Mouse (Mus musculus) midbrain, embryonic 11.5 days (tissue): ENCODE measurements at regions not wholly inside any gene's neighbourhood (a gene's known extent, or its start where the extent isn't known, plus 50 kb on each side); places are given as distances from the start of the nearest gene placed in this dataset.

ENCODE experiments used
- ATAC-seq: fragments of 200-750 bp; cut with Nextera tagmentation; 2 replicates; pipeline ENCODE4 v1.8.0; 2017; ENCODE audit warnings: moderate TSS enrichment, moderate library complexity; ENCODE audit not compliant: low FRiP score
- DNase-seq: peaks from one replicate; pipeline ENCODE4 v3.0.0; 2015; ENCODE audit warnings: low spot score; ENCODE audit errors: missing footprints
- H3K27ac ChIP-seq: fragments of 300-500 bp; sonication (generic); 2 replicates; pipeline ENCODE4 v1.5.1; 2014; ENCODE audit warnings: low read depth, low read length
- H3K27me3 ChIP-seq: fragments of 300-500 bp; sonication (generic); 2 replicates; pipeline ENCODE4 v1.6.1; 2014; ENCODE audit warnings: mild to moderate bottlenecking, low read length, moderate library complexity, mixed read lengths; ENCODE audit not compliant: control insufficient read depth, insufficient read depth
- H3K36me3 ChIP-seq: fragments of 300-500 bp; sonication (generic); 2 replicates; pipeline ENCODE4 v1.6.1; 2014; ENCODE audit warnings: mild to moderate bottlenecking, low read length, moderate library complexity, mixed read lengths; ENCODE audit not compliant: control insufficient read depth, insufficient read depth
- H3K4me1 ChIP-seq: fragments of 300-500 bp; sonication (generic); 2 replicates; pipeline ENCODE4 v1.6.1; 2014; ENCODE audit warnings: low read length; ENCODE audit not compliant: control insufficient read depth, insufficient read depth
- H3K4me2 ChIP-seq: fragments of 300-500 bp; sonication (generic); 2 replicates; pipeline ENCODE4 v1.6.1; 2014; ENCODE audit warnings: mild to moderate bottlenecking, moderate library complexity
- H3K4me3 ChIP-seq: fragments of 300-500 bp; sonication (generic); 2 replicates; pipeline ENCODE4 v1.5.1; 2014; ENCODE audit warnings: low read depth, low read length
- H3K9ac ChIP-seq: fragments of 300-500 bp; sonication (generic); 2 replicates; pipeline ENCODE4 v1.6.1; 2014; ENCODE audit warnings: low read length
- H3K9me3 ChIP-seq: fragments of 300-500 bp; sonication (generic); 2 replicates; pipeline ENCODE4 v1.6.1; 2016; ENCODE audit warnings: low read length; ENCODE audit not compliant: control insufficient read depth
- WGBS: fragments of 180-500 bp; shearing (Covaris S2); extraction: QIAGEN DNeasy Blood & Tissue Kit; methylation state at CpG from one replicate; pipeline ENCODE4 v1.1.7; 2014; 5-methylcytosine and 5-hydroxymethylcytosine counted together

DNA sequence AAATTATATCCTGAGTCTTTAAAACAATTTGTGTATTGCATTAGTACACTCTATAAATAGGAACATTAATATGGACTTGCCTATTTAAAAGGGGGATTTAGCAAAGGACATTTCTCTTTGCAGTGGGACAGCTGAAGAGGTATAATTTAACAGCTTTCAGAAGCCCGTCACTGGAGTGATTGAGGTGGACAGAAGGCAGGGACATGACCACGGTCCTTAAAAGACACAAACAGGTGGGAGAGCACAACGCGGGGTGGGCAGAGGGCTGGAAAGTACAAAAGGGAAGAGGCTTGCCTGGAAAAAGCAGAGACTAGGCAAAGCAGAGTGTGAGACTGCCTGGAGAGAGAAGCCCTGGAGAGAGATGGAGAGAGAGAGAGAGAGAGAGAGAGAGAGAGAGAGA, 51.9 kb upstream of the Pkhd1 start:
- Histone ChIP-seq H3K4me3 (no peak overlapping the region), H3K27ac (no peak overlapping the region), H3K36me3 (no peaks in the 10 kb centered on the region), H3K4me2 (no peak overlapping the region), H3K9me3 (no peaks in the 10 kb centered on the region), H3K4me1 (no peaks in the 10 kb centered on the region), H3K27me3 (no peaks in the 10 kb centered on the region), H3K9ac (no peak overlapping the region)
- DNase-seq (no peak), ATAC-seq (no peak)
- 85% methylated on average over 4 of the region's 4 CpGs for WGBS

DNA sequence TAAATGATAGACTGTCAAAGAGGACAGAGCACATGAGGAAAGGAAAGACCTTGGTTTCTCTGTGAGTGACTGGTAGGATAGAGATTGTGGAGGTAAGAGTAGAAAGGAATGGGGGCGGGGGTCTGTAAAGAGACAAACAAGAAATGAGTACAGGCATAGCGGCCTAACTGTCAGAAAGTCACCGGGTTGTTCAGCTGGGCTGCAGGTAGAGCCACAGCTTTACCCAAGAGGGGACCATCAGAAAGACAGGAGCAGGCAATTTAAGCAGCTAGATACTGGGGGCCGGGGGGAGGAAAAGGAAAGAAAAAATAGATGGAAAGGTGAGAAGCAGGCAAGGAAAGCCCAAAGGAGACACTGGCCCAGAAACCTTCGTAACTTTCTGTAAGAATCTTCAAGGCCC, 52.6 kb upstream of the Pkhd1 start:
- H3K4me3 ChIP-seq = no peak overlapping the region
- H3K4me2 ChIP-seq = no peak overlapping the region
- no peak overlapping the region for H3K9ac ChIP-seq
- 80% methylated on average over 5 of the region's 5 CpGs for WGBS
- H3K27ac ChIP-seq = no peak overlapping the region
- no peaks in the 10 kb centered on the region for H3K27me3 ChIP-seq
- H3K9me3 ChIP-seq = no peaks in the 10 kb centered on the region
- no peak for ATAC-seq
- no peak for DNase-seq
- H3K36me3 ChIP-seq = no peaks in the 10 kb centered on the region
- no peaks in the 10 kb centered on the region for H3K4me1 ChIP-seq

DNA sequence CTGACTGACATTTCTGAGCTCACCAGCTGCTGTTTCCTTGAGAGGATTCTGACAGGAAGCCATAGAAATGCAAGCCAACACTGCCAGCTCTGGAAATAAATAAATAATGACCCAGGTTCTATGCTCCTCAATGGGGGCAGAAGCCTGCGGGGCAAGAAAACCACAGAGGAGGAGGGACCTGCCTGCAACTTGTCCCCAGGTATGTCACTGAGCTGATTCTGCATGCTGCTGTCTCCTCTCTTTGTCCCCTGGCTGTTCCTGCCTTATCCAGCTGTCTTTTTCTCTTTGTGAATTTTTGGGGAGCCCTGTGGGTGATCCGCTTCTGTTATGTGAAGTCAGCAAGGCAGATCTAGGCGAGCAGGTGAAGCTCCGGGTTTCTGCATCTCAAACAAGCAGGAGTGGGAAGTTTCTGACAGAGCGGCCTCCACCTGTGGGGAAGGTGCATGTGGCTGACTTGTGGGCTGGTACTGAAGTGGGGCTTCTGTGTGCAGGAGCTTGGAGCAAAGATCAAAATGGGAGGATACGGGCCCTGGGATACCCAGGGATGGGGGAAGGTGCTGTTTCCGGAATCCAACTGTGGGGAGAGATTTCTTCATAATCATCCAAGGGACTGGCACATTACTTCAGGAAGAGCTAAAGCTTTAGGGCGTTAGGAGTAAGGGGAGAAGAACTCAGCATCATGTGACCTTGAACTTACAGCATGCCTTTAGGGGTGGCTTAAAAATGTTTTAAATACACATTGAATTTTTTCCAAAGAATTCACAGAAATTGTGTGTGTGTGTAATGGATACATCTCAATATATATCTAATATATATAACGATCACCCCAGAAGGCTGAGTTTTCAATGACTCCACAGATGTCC, 53.3 kb upstream of the Pkhd1 start:
- DNase-seq (no peak), ATAC-seq (no peak)
- Histone ChIP-seq H3K4me1 (no peaks in the 10 kb centered on the region), H3K9me3 (no peaks in the 10 kb centered on the region), H3K9ac (no peak overlapping the region), H3K4me2 (no peak overlapping the region), H3K27me3 (no peaks in the 10 kb centered on the region), H3K36me3 (no peaks in the 10 kb centered on the region), H3K4me3 (no peak overlapping the region), H3K27ac (no peak overlapping the region)
- 80% methylated on average over 9 of the region's 9 CpGs for WGBS

DNA sequence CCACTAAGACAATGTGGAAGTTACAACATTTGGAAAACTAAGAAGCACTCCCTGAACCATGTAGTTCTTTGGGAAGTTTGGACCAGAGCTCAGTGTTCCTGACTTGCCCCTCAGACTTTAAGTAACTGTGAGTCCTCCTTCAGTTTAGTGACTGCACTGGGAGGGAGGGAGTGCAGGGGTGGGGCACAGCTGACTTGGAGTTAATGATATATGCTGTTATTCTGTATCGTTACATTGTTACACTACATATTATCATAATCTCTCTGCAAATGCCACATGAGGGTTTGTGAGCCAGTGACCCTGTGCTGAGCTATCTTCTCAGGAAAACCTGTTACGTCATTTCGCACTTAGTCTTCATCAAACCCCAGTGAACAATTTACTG, 53.9 kb upstream of the Pkhd1 start:
- WGBS = 91% methylated on average over 3 of the region's 3 CpGs
- DNase-seq (no peak), ATAC-seq (no peak)
- H3K4me3 ChIP-seq = no peak overlapping the region
- H3K27ac ChIP-seq = no peak overlapping the region
- H3K27me3 ChIP-seq = no peaks in the 10 kb centered on the region
- H3K4me1 ChIP-seq = no peaks in the 10 kb centered on the region
- no peaks in the 10 kb centered on the region for H3K36me3 ChIP-seq
- H3K9me3 ChIP-seq = no peaks in the 10 kb centered on the region
- no peak overlapping the region for H3K4me2 ChIP-seq
- no peak overlapping the region for H3K9ac ChIP-seq

DNA sequence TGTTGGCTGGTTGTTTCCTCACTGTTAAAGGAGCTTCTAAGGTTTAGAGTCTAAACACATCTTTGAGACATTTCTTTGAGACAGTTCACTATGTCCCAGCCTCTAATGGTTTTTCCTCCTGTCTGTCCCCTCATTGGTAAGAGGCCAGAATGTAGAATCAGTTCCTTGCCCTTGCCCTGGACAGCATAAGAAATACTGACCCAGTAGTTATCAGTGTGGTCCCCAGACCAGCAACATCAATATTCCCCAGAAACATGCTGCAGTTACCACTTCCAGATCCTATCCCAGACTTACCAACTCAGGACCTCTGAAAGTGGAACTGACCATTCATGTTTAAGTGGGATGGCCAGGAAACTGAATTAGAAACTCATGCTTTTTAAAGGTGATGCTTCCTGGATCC, 54.4 kb upstream of the Pkhd1 start:
- H3K9ac ChIP-seq = no peak overlapping the region
- H3K27me3 ChIP-seq = no peaks in the 10 kb centered on the region
- no peak overlapping the region for H3K27ac ChIP-seq
- H3K4me2 ChIP-seq = no peak overlapping the region
- no peaks in the 10 kb centered on the region for H3K4me1 ChIP-seq
- ATAC-seq (no peak), DNase-seq (peak; percentile 71)
- no peak overlapping the region for H3K4me3 ChIP-seq
- H3K36me3 ChIP-seq = no peaks in the 10 kb centered on the region
- no peaks in the 10 kb centered on the region for H3K9me3 ChIP-seq

DNA sequence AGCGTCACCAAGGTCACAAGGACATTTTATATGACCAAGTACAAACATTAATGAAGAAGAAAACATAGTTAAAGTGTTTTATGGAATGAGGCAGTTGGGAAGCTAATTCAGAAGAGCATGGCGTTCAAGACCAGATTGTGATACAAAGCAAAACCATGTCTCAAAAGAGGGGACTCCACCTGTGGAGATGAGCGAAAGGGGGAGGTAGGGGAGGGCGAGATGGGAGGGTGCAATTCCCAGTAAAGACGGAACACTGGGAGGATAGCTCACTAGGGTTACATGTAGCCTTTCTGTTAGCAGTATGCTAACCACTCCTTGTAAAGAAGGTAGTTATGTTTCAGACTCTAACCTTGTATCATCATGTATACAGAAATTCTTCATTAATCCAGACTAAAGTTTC, 55.1 kb upstream of the Pkhd1 start:
- H3K4me3 ChIP-seq = no peak overlapping the region
- H3K9ac ChIP-seq = no peak overlapping the region
- ATAC-seq (no peak), DNase-seq (no peak)
- H3K27me3 ChIP-seq = no peaks in the 10 kb centered on the region
- H3K9me3 ChIP-seq = no peaks in the 10 kb centered on the region
- H3K27ac ChIP-seq = no peak overlapping the region
- no peaks in the 10 kb centered on the region for H3K36me3 ChIP-seq
- no peaks in the 10 kb centered on the region for H3K4me1 ChIP-seq
- no peak overlapping the region for H3K4me2 ChIP-seq
- WGBS = 88% methylated on average over 5 of the region's 5 CpGs

DNA sequence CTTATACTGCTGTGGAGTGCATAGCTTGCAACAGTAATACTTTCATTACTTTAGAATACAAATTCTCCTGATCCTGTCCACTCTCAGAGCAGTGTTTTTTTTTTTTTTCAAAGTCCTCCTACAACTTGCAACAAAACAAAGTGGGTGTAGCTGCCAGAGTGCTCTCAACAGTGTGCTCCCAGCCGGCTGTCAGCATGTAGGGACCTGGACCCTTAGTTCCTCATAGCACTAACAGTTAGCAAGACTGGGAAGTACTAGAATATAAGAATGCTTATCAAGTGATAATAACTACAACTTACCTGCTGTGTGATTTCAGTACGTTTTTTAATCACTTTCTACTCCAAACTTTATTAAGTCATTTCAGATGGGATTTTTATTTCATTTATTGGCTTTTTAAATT, 55.5 kb upstream of the Pkhd1 start:
- H3K4me2 ChIP-seq = no peak overlapping the region
- no peaks in the 10 kb centered on the region for H3K27me3 ChIP-seq
- H3K27ac ChIP-seq = no peak overlapping the region
- DNase-seq (no peak), ATAC-seq (no peak)
- H3K9ac ChIP-seq = no peak overlapping the region
- no peaks in the 10 kb centered on the region for H3K4me1 ChIP-seq
- 68% methylated on average over 2 of the region's 2 CpGs for WGBS
- no peaks in the 10 kb centered on the region for H3K36me3 ChIP-seq
- no peak overlapping the region for H3K4me3 ChIP-seq
- no peaks in the 10 kb centered on the region for H3K9me3 ChIP-seq

DNA sequence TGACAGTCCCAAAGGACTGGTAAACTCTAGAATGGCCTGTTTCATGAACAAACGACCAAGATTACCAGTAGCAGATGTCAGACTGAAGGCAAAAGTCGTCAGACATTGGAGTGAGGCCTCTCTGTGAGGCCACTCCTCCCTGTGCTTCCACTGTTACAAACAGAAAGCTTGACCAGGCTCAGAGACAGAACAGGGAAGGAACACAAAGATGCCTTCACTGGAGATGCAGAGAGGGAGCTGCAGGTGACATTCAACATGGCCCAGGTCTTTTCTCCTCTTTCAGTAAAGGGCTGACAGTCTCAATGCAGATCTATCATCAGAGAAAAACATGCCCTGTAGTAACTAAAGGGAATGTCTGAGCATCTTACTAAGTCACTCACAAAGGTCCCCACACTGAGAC, 56.1 kb upstream of the Il17a start:
- no peaks in the 10 kb centered on the region for H3K27me3 ChIP-seq
- no peaks in the 10 kb centered on the region for H3K36me3 ChIP-seq
- H3K9ac ChIP-seq = no peak overlapping the region
- H3K4me3 ChIP-seq = no peak overlapping the region
- H3K27ac ChIP-seq = no peak overlapping the region
- ATAC-seq = no peak
- DNase-seq = peak; percentile 72
- no peak overlapping the region for H3K4me2 ChIP-seq
- H3K9me3 ChIP-seq = no peaks in the 10 kb centered on the region
- 24% methylated on average over 2 of the region's 2 CpGs for WGBS
- no peaks in the 10 kb centered on the region for H3K4me1 ChIP-seq

DNA sequence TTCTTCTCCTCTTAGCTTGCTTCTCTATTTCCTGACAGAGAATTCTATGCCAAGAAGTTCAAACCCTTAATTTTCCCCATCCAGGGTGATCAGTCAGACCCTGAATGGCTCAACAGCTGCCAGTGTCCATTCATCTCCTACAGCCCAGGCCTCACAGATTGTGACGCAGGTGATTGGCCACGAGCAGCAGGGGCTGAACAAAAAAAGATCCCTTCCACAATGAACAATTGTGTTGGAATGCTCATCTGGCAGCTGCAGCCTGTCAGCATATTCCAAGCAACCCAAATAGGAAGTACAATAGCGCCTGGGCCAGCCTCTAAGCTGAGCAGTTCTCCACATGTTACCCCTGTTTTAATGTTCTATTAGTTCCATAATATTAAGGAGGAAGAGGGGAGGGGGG, 52.7 kb upstream of the Il17a start:
- ATAC-seq (peak; percentile 80), DNase-seq (peak; percentile 80)
- 13% methylated on average over 3 of the region's 3 CpGs for WGBS
- no peak overlapping the region for H3K4me2 ChIP-seq
- no peak overlapping the region for H3K9ac ChIP-seq
- no peaks in the 10 kb centered on the region for H3K4me1 ChIP-seq
- no peak overlapping the region for H3K27ac ChIP-seq
- no peaks in the 10 kb centered on the region for H3K9me3 ChIP-seq
- no peaks in the 10 kb centered on the region for H3K36me3 ChIP-seq
- H3K4me3 ChIP-seq = no peak overlapping the region
- no peaks in the 10 kb centered on the region for H3K27me3 ChIP-seq
